Mouse (Mus musculus) limb, embryonic 10.5 days (tissue): ENCODE data around the gene Adamts9. TPM values are rescaled to one million over a fixed set of nuclear protein-coding genes. Genes with fewer than 3 reads are reported as not detected.
A peak's percentile ranks its signal among the peaks of the same experiment; 100 is the strongest.

ENCODE experiments used
- DNase-seq: peaks from one replicate; pipeline ENCODE4 v3.0.0-alpha.2; 2017; ENCODE audit warnings: low spot score
- H3K27ac ChIP-seq: fragments of 300-500 bp; sonication (generic); 2 replicates; pipeline ENCODE4 v1.5.1; 2016; ENCODE audit warnings: mild to moderate bottlenecking
- H3K27me3 ChIP-seq: fragments of 300-500 bp; sonication (generic); 2 replicates; pipeline ENCODE4 v1.6.1; 2016; ENCODE audit warnings: low read depth, mild to moderate bottlenecking; ENCODE audit not compliant: poor library complexity, severe bottlenecking
- H3K36me3 ChIP-seq: fragments of 300-500 bp; sonication (generic); 2 replicates; pipeline ENCODE4 v1.6.1; 2016; ENCODE audit warnings: mild to moderate bottlenecking, moderate library complexity
- H3K4me1 ChIP-seq: fragments of 300-500 bp; sonication (generic); 2 replicates; pipeline ENCODE4 v1.6.1; 2016
- H3K4me3 ChIP-seq: fragments of 300-500 bp; sonication (generic); 2 replicates; pipeline ENCODE4 v1.5.1; 2016; ENCODE audit warnings: mild to moderate bottlenecking, moderate library complexity
- H3K9me3 ChIP-seq: fragments of 300-500 bp; sonication (generic); replicated peaks from 2 replicates; pipeline ENCODE4 v1.6.1; 2016; ENCODE audit warnings: mild to moderate bottlenecking
- WGBS: fragments of 180-500 bp; shearing (Covaris S2); methylation state at CpG from one replicate; pipeline ENCODE4 v1.1.7; 2016; 5-methylcytosine and 5-hydroxymethylcytosine counted together
- polyA plus RNA-seq: library from polyadenylated mRNA; unstranded; fragments of >200 nt; fragmentation: Nextera tagmentation; extraction: Ambion mirVana; gene quantifications from 2 replicates; pipeline ENCODE4 v1.2.1, GENCODE M21; 2016

Gene Adamts9
- polyA plus RNA-seq, 1 experiment from 2014 or later = 3.0 TPM

DNA sequence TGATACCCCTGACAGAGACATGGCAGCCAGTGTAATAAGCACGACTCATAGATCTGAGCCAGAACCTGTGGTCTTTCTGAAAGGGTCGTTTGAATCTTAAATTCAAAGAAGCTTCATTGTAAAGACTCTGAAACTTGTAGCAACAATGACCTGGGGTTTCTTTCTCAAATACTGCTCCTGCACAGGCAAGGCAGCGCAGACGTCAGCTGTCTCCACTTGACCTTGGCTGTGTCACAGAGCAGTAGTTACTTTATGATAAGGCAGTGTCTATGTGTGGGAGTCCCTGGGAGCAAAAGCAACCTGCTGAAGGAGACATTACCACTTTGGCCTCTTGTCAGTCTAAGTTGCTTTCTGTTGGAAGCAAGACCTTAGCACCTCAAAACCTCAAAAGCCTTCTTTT lies 96.7 kb downstream of the Adamts9 start:
- H3K27me3 ChIP-seq = no peaks in the 10 kb centered on the region
- no peak for DNase-seq
- peaks cover 8% of the 10 kb centered on the region; the same call in 1 of the 2 replicates for H3K4me1 ChIP-seq
- no peaks in the 10 kb centered on the region for H3K36me3 ChIP-seq
- WGBS = 82% methylated on average over 4 of the region's 4 CpGs
- no peaks in the 10 kb centered on the region for H3K9me3 ChIP-seq
- no peak overlapping the region for H3K4me3 ChIP-seq
- H3K27ac ChIP-seq = no peak overlapping the region

DNA sequence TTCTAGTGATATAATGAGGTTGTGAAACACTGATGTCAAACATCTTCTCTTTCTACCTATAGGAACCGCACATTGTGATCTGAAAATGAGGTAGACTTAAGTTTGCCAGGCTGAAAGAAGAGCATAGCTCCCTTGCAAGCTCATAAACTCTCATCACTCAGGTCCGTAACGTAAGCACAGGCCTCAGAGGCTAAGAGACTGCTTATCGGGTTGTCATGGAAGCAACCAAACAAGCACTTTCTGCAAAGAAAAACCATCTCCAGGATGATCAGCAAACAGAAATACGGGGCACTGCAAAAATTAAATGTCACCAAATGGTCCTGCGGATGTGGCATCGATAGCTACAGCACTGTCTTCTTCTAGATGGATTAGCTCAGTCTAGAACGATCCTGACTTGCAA lies 97.4 kb downstream of the Adamts9 start:
- no peaks in the 10 kb centered on the region for H3K27me3 ChIP-seq
- peaks cover 8% of the 10 kb centered on the region; the same call in 1 of the 2 replicates for H3K4me1 ChIP-seq
- no peak for DNase-seq
- no peak overlapping the region for H3K4me3 ChIP-seq
- H3K9me3 ChIP-seq = no peaks in the 10 kb centered on the region
- H3K27ac ChIP-seq = no peak overlapping the region
- WGBS = 92% methylated on average over 8 of the region's 8 CpGs
- no peaks in the 10 kb centered on the region for H3K36me3 ChIP-seq

DNA sequence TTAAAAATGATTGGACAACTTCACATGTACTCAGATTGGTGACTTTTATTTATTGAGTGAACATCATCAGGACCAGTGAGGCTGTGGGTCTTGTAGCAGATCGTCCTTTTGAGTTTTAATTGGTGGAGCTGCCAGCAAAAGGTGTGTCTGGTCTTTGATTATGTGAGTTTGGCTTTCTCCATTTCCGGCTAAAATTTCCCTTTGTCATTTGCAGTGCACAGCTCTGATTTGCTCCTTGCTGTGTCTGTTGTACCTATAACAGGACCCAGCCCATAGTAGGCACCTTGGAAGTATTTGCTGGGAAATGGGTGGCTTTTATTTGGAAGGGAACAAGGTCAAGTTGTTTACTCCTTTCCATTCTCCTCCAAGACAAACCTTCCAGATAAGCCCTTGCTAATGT lies 99.8 kb downstream of the Adamts9 start:
- no peak overlapping the region for H3K4me3 ChIP-seq
- DNase-seq = no peak
- H3K4me1 ChIP-seq = peaks cover 4% of the 10 kb centered on the region; the same call in 1 of the 2 replicates
- no peaks in the 10 kb centered on the region for H3K9me3 ChIP-seq
- H3K27me3 ChIP-seq = no peaks in the 10 kb centered on the region
- H3K36me3 ChIP-seq = no peaks in the 10 kb centered on the region
- no peak overlapping the region for H3K27ac ChIP-seq
- 78% methylated on average over 2 of the region's 2 CpGs for WGBS

DNA sequence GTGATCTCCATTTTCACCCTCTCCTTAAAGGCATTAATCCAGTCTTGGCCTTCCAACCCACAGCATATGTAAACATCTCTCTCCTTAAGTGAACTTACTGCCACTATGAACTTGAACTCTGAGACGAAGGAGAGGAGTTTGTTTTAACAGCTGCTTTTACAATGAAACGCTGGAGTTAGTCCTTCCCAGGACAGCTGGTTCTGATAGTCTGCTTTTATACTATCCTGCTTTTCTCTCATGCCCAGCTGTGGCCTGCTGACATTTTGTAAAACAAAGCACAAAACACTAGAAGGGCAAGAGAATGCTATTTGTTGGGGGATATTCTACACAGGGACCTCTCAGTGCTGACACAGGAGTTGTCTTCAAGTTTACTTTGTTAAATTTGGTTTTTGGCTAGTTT lies 101.3 kb downstream of the Adamts9 start:
- peaks cover 4% of the 10 kb centered on the region; the same call in 1 of the 2 replicates for H3K4me1 ChIP-seq
- H3K27me3 ChIP-seq = no peaks in the 10 kb centered on the region
- DNase-seq = no peak
- WGBS = 22% methylated on average over 2 of the region's 2 CpGs
- no peaks in the 10 kb centered on the region for H3K36me3 ChIP-seq
- H3K4me3 ChIP-seq = no peak overlapping the region
- no peak overlapping the region for H3K27ac ChIP-seq
- no peaks in the 10 kb centered on the region for H3K9me3 ChIP-seq

DNA sequence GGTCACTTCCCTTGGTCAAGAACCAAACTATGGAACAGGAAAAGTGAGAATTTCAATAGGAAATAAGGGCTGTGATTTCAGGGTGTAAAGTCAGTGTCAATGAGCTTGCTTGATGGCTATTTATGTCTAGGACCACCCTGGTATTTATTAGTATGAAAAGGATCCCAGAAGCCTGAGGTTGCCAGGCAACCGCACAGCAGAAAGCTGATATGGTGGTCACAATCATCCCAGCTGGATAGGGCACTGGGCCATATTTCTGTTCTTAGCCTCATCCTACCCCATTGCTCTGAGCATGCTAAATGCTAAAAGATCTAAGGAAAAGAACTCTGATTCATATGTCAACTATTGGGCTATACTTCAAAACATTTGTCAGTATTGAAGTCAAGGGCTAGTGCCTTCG lies 112.2 kb downstream of the Adamts9 start:
- H3K27me3 ChIP-seq = no peaks in the 10 kb centered on the region
- WGBS = 92% methylated on average over 2 of the region's 2 CpGs
- H3K36me3 ChIP-seq = no peaks in the 10 kb centered on the region
- H3K9me3 ChIP-seq = no peaks in the 10 kb centered on the region
- DNase-seq = no peak
- H3K4me3 ChIP-seq = no peak overlapping the region
- 0 out of 2 replicates have a peak, but pooled peaks cover 2% of the 10 kb centered on the region for H3K4me1 ChIP-seq
- no peak overlapping the region for H3K27ac ChIP-seq

DNA sequence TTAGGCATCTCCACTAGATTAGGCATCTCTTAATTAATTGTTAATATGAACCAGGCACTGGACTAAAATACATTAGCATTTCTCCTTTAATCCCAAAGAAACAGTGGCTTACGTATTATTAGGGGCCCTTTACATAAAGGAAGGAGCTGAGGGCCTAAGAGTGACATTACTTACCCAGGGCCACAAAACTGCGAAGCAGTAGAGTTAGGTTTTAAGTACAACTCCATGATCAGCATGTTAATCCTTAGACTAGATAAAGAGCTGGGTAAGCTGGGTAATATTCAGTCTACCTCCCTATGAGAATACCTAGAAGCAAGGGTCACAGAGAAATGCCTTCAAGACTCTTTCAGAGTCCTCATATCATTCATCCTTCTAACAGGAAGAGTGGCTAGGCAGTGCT lies 114.1 kb downstream of the Adamts9 start:
- WGBS = 94% methylated on average over 2 of the region's 2 CpGs
- no peaks in the 10 kb centered on the region for H3K36me3 ChIP-seq
- no peaks in the 10 kb centered on the region for H3K27me3 ChIP-seq
- no peak overlapping the region for H3K27ac ChIP-seq
- no peak for DNase-seq
- no peaks in the 10 kb centered on the region for H3K9me3 ChIP-seq
- no peak overlapping the region for H3K4me3 ChIP-seq
- 0 out of 2 replicates have a peak, but pooled peaks cover 2% of the 10 kb centered on the region for H3K4me1 ChIP-seq

DNA sequence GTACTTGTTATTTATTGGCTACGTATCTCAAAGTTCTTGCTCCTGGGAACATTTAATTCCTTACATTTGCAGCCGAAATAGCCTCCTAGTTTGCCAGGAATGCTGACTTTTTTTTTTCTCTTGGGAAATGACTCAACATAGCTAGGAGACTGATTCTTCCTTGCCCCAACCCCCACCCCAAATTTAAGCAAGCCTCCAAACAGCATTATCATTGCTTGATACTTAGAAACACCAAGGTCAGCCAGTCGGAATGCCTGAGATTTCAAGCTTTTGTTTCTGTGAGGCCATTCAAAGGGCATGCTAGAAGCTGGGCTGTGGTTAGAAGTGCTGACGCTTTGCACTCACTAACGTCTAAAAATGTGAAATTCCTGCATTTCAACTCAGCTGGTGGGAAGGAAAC lies 115.9 kb downstream of the Adamts9 start:
- DNase-seq = no peak
- H3K27ac ChIP-seq = no peak overlapping the region
- no peaks in the 10 kb centered on the region for H3K9me3 ChIP-seq
- 0 out of 2 replicates have a peak, but pooled peaks cover 2% of the 10 kb centered on the region for H3K4me1 ChIP-seq
- H3K27me3 ChIP-seq = no peaks in the 10 kb centered on the region
- H3K36me3 ChIP-seq = no peaks in the 10 kb centered on the region
- WGBS = 73% methylated on average over 5 of the region's 5 CpGs
- H3K4me3 ChIP-seq = no peak overlapping the region

DNA sequence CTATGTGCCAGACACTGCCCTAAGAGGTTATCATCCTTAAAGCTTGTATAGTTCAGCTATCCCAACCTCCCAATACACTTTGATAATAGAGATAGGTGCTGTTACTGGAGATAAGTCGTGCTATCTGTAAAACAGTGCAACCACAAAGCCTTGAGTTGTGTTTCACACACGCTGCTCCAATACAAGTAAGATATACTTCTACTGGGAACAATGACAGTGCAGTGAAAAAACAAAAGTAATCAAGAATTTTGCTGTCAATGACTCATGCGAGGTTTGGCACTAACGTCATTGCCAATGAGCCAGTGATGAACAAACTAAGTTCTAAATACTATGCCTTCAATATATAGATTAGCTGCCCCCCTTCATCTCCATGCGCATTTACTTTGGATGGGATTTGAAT lies 116.7 kb downstream of the Adamts9 start:
- no peak for DNase-seq
- WGBS = 91% methylated on average over 5 of the region's 5 CpGs
- H3K27me3 ChIP-seq = no peaks in the 10 kb centered on the region
- H3K36me3 ChIP-seq = no peaks in the 10 kb centered on the region
- 0 out of 2 replicates have a peak, but pooled peaks cover 2% of the 10 kb centered on the region for H3K4me1 ChIP-seq
- H3K4me3 ChIP-seq = no peak overlapping the region
- no peak overlapping the region for H3K27ac ChIP-seq
- H3K9me3 ChIP-seq = no peaks in the 10 kb centered on the region

DNA sequence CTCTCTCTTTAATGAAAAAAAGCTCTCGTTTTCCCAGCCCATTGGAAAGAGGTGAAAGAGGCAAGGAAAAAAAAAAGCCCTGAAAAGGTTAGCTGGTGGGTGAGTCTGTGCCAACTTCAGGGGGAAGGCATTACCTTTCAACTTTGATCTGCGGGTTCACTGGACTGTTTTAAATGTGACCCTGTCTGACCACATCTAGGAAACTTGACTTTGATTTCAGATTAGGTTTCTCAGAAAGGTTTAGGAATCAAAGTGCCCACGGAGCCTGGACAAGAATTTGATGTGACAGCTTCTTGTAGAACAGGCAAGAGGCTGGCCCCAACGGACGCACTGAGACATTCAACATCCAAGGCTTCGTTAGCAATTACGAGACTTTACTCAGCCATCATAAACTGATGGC lies 119.3 kb downstream of the Adamts9 start:
- Histone ChIP-seq H3K4me3 (no peak overlapping the region), H3K9me3 (no peaks in the 10 kb centered on the region), H3K27ac (no peak overlapping the region), H3K27me3 (no peaks in the 10 kb centered on the region), H3K36me3 (no peaks in the 10 kb centered on the region), H3K4me1 (no peaks in the 10 kb centered on the region)
- WGBS = 50% methylated on average over 7 of the region's 7 CpGs
- no peak for DNase-seq

DNA sequence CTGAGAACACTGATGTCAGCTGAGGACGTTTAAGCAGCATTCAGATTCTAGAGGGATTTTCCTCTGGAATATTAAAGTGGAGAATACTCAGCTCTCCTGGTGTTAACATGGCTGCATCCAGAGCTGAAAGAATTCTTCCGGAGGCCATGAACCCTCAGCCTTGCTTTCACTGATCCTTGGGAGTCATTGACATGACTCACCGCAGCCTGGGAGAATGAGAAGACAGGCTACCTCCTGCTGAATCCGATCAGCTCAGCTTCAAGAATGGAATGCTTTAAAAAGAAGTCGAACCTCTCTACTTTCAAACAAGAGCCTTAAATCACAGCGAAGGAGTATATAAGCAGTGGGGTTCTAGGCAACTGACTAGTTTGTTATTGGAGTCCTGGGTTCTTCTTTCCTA lies 121.3 kb downstream of the Adamts9 start:
- Histone ChIP-seq H3K4me1 (no peaks in the 10 kb centered on the region), H3K36me3 (no peaks in the 10 kb centered on the region), H3K4me3 (no peak overlapping the region), H3K9me3 (no peaks in the 10 kb centered on the region), H3K27me3 (no peaks in the 10 kb centered on the region), H3K27ac (no peak overlapping the region)
- DNase-seq = no peak
- WGBS = 83% methylated on average over 6 of the region's 6 CpGs

DNA sequence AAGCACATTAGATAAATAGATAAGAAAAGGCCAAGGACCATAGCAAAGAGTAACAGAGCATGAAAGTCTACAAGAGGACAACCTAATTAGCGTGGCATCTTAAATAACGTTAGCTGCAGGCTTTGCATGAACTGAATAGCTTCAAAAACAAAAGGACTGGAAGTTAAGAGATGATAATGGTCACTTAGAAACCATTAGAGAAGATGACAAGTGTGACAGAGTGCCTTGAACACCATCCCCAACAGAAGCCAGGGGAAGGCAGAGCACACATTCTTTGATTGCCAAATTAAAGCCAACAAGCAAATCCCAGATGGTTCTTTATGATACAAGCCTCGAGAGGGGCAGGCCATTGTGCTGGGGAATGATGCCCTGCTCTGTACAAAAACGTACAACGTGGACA lies 121.7 kb downstream of the Adamts9 start:
- no peaks in the 10 kb centered on the region for H3K27me3 ChIP-seq
- H3K36me3 ChIP-seq = no peaks in the 10 kb centered on the region
- no peaks in the 10 kb centered on the region for H3K9me3 ChIP-seq
- WGBS = 75% methylated on average over 5 of the region's 5 CpGs
- H3K27ac ChIP-seq = no peak overlapping the region
- DNase-seq = no peak
- H3K4me3 ChIP-seq = no peak overlapping the region
- peaks cover 3% of the 10 kb centered on the region for H3K4me1 ChIP-seq

DNA sequence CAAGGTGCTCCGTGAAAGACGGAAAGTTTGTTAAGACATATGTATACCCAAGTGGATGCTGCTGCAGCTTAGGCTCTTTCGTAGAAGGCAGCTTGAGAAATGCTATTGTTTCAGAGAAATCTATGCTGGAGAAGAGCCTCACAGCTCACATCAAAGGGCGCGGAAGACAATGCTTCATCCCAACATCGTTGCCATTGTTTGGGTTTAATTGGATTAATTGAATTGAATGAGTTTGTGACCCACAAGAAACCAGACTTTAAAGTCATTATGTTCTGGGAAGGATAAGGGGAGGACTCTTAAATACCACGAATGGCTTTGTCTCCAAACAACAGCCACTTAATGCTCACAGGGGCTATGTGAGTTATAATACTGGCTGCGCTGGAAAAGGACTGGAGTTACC lies 125.6 kb downstream of the Adamts9 start:
- Histone ChIP-seq H3K27me3 (no peaks in the 10 kb centered on the region), H3K9me3 (no peaks in the 10 kb centered on the region), H3K4me3 (no peak overlapping the region), H3K36me3 (no peaks in the 10 kb centered on the region), H3K27ac (no peak overlapping the region), H3K4me1 (peaks cover 10% of the 10 kb centered on the region)
- DNase-seq = no peak
- 72% methylated on average over 8 of the region's 8 CpGs for WGBS

DNA sequence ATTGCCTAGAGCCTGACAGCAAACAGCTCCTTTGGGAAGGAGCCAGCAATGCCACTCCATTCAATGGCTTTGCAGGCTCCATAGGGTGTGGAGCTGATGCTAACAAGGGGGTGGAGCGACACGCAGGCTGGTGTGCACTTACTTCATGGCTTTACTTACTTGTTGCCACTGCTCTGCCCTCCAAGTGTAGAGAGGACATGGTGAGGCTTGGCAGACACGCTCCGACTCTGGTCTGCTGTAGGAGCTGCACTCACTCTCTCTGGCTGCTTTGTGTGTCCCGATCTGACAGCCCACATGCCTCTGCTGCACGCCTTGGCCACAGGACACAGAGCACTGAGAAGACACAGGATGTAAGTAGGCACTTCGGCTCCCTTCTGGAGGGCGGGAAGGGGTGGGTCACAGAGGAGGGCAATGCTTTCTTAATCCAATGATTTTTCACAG lies 127.0 kb downstream of the Adamts9 start, which contains the start of gene A730049H05Rik:
A730049H05Rik (plus strand) TSS at position 168 of the 441 bp plus-strand sequence.
- H3K9me3 ChIP-seq = no peaks in the 10 kb centered on the region
- no peak within 1 kb of the TSS for H3K27ac ChIP-seq
- peaks cover 10% of the 10 kb centered on the region for H3K4me1 ChIP-seq
- DNase-seq = peak; percentile 32
- H3K27me3 ChIP-seq = no peaks in the 10 kb centered on the region
- H3K4me3 ChIP-seq = no peak within 1 kb of the TSS
- WGBS = 25% methylated on average over 8 of the region's 8 CpGs
- H3K36me3 ChIP-seq = no peaks in the 10 kb centered on the region

DNA sequence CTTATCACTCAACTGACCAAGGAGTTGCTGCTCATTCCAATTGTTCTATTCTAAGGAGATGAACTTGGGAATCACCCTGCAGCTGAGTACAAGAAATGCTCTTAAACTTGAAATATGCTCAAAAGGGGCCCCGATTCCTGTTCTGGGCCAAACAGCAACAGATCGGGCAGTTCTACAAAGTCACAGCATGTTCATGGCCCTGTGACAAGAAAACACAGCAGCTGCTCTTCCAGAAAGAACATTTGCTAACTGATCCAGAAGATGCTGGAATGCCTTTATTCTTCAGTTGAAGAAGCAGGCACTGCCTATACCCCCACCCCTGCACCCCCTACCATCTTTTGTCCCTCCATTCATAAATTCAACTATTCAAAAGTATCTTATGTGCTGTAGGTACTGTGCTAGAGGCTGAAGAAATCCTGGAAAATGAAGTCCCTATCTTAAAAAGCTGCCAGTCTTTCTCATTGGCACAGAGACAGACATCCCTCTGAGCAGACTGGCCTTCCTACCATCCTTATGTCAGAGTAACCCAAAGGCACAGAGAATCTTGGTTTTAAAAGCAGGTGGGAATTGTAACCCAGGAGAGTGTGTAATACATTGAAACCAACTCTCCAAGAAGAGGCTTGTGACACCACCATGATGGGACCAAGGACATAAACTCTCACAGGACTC lies 130.5 kb downstream of the Adamts9 start:
- Histone ChIP-seq H3K4me1 (peaks cover 10% of the 10 kb centered on the region), H3K36me3 (no peaks in the 10 kb centered on the region), H3K4me3 (no peak overlapping the region), H3K9me3 (no peaks in the 10 kb centered on the region), H3K27ac (no peak overlapping the region), H3K27me3 (no peaks in the 10 kb centered on the region)
- 91% methylated on average over 2 of the region's 2 CpGs for WGBS
- DNase-seq = no peak
